Mouse (Mus musculus): ENCODE measurements around the gene Cntn1. TPM values are rescaled to one million over a fixed set of nuclear protein-coding genes. Genes with fewer than 3 reads are reported as not detected.

Cntn1 gene
- polyA plus RNA-seq, 1 experiment from 2014 or later: 16.7 TPM

- ATAC-seq: no peak
- Histone ChIP-seq H3K9ac (replicated peaks) (no peak overlapping the region), H3K4me3 (replicated peaks) (no peak overlapping the region), H3K4me2 (replicated peaks) (no peak overlapping the region), H3K36me3 (no peaks in the 10 kb centered on the region), H3K4me1 (replicated peaks) (no peaks in the 10 kb centered on the region), H3K27ac (no peak overlapping the region), H3K27me3 (no peaks in the 10 kb centered on the region), H3K9me3 (no peaks in the 10 kb centered on the region)
- WGBS: 75% methylated on average over 3 of the region's 3 CpGs
Measured at GRCm38 (mm10) chr15:92079416-92079815, 28.5 kb downstream of the Cntn1 start.

GRCm38 (mm10) chr15:92085876-92086275, 34.9 kb downstream of the Cntn1 start:
- peaks cover 15% of the 10 kb centered on the region for H3K4me1 ChIP-seq (replicated peaks)
- ATAC-seq: no peak
- H3K4me3 ChIP-seq (replicated peaks): no peak overlapping the region
- H3K4me2 ChIP-seq (replicated peaks): no peak overlapping the region
- no peak overlapping the region; the same call in 1 of the 2 replicates for H3K27ac ChIP-seq
- H3K9ac ChIP-seq (replicated peaks): no peak overlapping the region
- WGBS: 14% methylated on average over 1 of the region's 1 CpGs
- no peaks in the 10 kb centered on the region for H3K9me3 ChIP-seq
- H3K36me3 ChIP-seq: no peaks in the 10 kb centered on the region
- H3K27me3 ChIP-seq: no peaks in the 10 kb centered on the region

- peak; percentile 86 for ATAC-seq
- Histone ChIP-seq H3K27ac (peak overlapping the region; percentile 19; the same call in 1 of the 2 replicates), H3K4me3 (replicated peaks) (no peak overlapping the region), H3K27me3 (no peaks in the 10 kb centered on the region), H3K9me3 (no peaks in the 10 kb centered on the region), H3K36me3 (no peaks in the 10 kb centered on the region), H3K9ac (replicated peaks) (no peak overlapping the region), H3K4me2 (replicated peaks) (no peak overlapping the region), H3K4me1 (replicated peaks) (peaks cover 15% of the 10 kb centered on the region)
- WGBS: 12% methylated on average over 6 of the region's 6 CpGs
Measured at GRCm38 (mm10) chr15:92087691-92088286, 36.8 kb downstream of the Cntn1 start.

- H3K27ac ChIP-seq: no peak overlapping the region
- no peak overlapping the region for H3K4me3 ChIP-seq (replicated peaks)
- no peak for ATAC-seq
- no peaks in the 10 kb centered on the region for H3K27me3 ChIP-seq
- H3K9me3 ChIP-seq: no peaks in the 10 kb centered on the region
- H3K9ac ChIP-seq (replicated peaks): no peak overlapping the region
- peaks cover 11% of the 10 kb centered on the region for H3K4me1 ChIP-seq (replicated peaks)
- H3K36me3 ChIP-seq: no peaks in the 10 kb centered on the region
- WGBS: 89% methylated on average over 6 of the region's 6 CpGs
- no peak overlapping the region for H3K4me2 ChIP-seq (replicated peaks)
Measured at GRCm38 (mm10) chr15:92090787-92091186, 39.8 kb downstream of the Cntn1 start.

- no peaks in the 10 kb centered on the region for H3K36me3 ChIP-seq
- no peak overlapping the region for H3K27ac ChIP-seq
- ATAC-seq: no peak
- WGBS: 77% methylated on average over 3 of the region's 3 CpGs
- no peaks in the 10 kb centered on the region for H3K27me3 ChIP-seq
- peaks cover 10% of the 10 kb centered on the region for H3K4me1 ChIP-seq (replicated peaks)
- no peak overlapping the region for H3K4me2 ChIP-seq (replicated peaks)
- H3K9me3 ChIP-seq: no peaks in the 10 kb centered on the region
- no peak overlapping the region for H3K9ac ChIP-seq (replicated peaks)
- no peak overlapping the region for H3K4me3 ChIP-seq (replicated peaks)
Measured at GRCm38 (mm10) chr15:92092041-92092440, 41.1 kb downstream of the Cntn1 start.

- Histone ChIP-seq H3K4me2 (replicated peaks) (no peak overlapping the region), H3K9ac (replicated peaks) (no peak overlapping the region), H3K36me3 (no peaks in the 10 kb centered on the region), H3K9me3 (no peaks in the 10 kb centered on the region), H3K27me3 (no peaks in the 10 kb centered on the region), H3K4me1 (replicated peaks) (no peaks in the 10 kb centered on the region), H3K4me3 (replicated peaks) (no peak overlapping the region), H3K27ac (no peak overlapping the region)
- WGBS: 67% methylated on average over 5 of the region's 5 CpGs
- no peak for ATAC-seq
Measured at GRCm38 (mm10) chr15:92099410-92100174, 48.6 kb downstream of the Cntn1 start.

GRCm38 (mm10) chr15:92101956-92102355, 51.0 kb downstream of the Cntn1 start:
- Histone ChIP-seq H3K27me3 (no peaks in the 10 kb centered on the region), H3K4me3 (replicated peaks) (no peak overlapping the region), H3K4me2 (replicated peaks) (no peak overlapping the region), H3K9me3 (no peaks in the 10 kb centered on the region), H3K36me3 (no peaks in the 10 kb centered on the region), H3K9ac (replicated peaks) (no peak overlapping the region), H3K4me1 (replicated peaks) (no peaks in the 10 kb centered on the region), H3K27ac (no peak overlapping the region)
- no peak for ATAC-seq
- WGBS: 78% methylated on average over 9 of the region's 9 CpGs

- Histone ChIP-seq H3K4me1 (replicated peaks) (peaks cover 6% of the 10 kb centered on the region; the same call in 1 of the 2 replicates), H3K9me3 (no peaks in the 10 kb centered on the region), H3K27ac (no peak overlapping the region), H3K36me3 (no peaks in the 10 kb centered on the region), H3K27me3 (no peaks in the 10 kb centered on the region), H3K9ac (replicated peaks) (no peak overlapping the region), H3K4me3 (replicated peaks) (no peak overlapping the region), H3K4me2 (replicated peaks) (no peak overlapping the region)
- no peak for ATAC-seq
Measured at GRCm38 (mm10) chr15:92112455-92112854, 61.5 kb downstream of the Cntn1 start.

- no peak overlapping the region for H3K4me3 ChIP-seq (replicated peaks)
- H3K9me3 ChIP-seq: no peaks in the 10 kb centered on the region
- H3K4me1 ChIP-seq (replicated peaks): no peaks in the 10 kb centered on the region
- H3K4me2 ChIP-seq (replicated peaks): no peak overlapping the region
- no peak overlapping the region for H3K9ac ChIP-seq (replicated peaks)
- H3K27me3 ChIP-seq: no peaks in the 10 kb centered on the region
- WGBS: 69% methylated on average over 3 of the region's 3 CpGs
- no peaks in the 10 kb centered on the region for H3K36me3 ChIP-seq
- H3K27ac ChIP-seq: no peak overlapping the region
- no peak for ATAC-seq
Measured at GRCm38 (mm10) chr15:92132936-92133335, 82.0 kb downstream of the Cntn1 start.

GRCm38 (mm10) chr15:92134254-92134653, 83.3 kb downstream of the Cntn1 start:
- ATAC-seq: no peak
- Histone ChIP-seq H3K4me1 (replicated peaks) (no peaks in the 10 kb centered on the region), H3K4me2 (replicated peaks) (no peak overlapping the region), H3K27me3 (no peaks in the 10 kb centered on the region), H3K27ac (no peak overlapping the region), H3K36me3 (no peaks in the 10 kb centered on the region), H3K9me3 (no peaks in the 10 kb centered on the region), H3K9ac (replicated peaks) (no peak overlapping the region), H3K4me3 (replicated peaks) (no peak overlapping the region)
- 81% methylated on average over 9 of the region's 9 CpGs for WGBS

GRCm38 (mm10) chr15:92137026-92137425, 86.1 kb downstream of the Cntn1 start:
- H3K9ac ChIP-seq (replicated peaks): no peak overlapping the region
- H3K36me3 ChIP-seq: no peaks in the 10 kb centered on the region
- H3K4me3 ChIP-seq (replicated peaks): no peak overlapping the region
- ATAC-seq: no peak
- no peak overlapping the region for H3K27ac ChIP-seq
- WGBS: 87% methylated on average over 6 of the region's 6 CpGs
- no peaks in the 10 kb centered on the region for H3K27me3 ChIP-seq
- H3K4me1 ChIP-seq (replicated peaks): no peaks in the 10 kb centered on the region; the same call in 1 of the 2 replicates
- H3K9me3 ChIP-seq: no peaks in the 10 kb centered on the region
- H3K4me2 ChIP-seq (replicated peaks): no peak overlapping the region

GRCm38 (mm10) chr15:92141972-92142371, 91.0 kb downstream of the Cntn1 start:
- no peak for ATAC-seq
- Histone ChIP-seq H3K36me3 (no peaks in the 10 kb centered on the region), H3K27me3 (no peaks in the 10 kb centered on the region), H3K27ac (no peak overlapping the region), H3K4me3 (replicated peaks) (no peak overlapping the region), H3K4me2 (replicated peaks) (no peak overlapping the region), H3K4me1 (replicated peaks) (no peaks in the 10 kb centered on the region; the same call in 1 of the 2 replicates), H3K9ac (replicated peaks) (no peak overlapping the region), H3K9me3 (no peaks in the 10 kb centered on the region)
- 70% methylated on average over 4 of the region's 4 CpGs for WGBS
